Mouse (Mus musculus): ENCODE results near the gene Nppc.
A peak's percentile ranks its signal among the peaks of the same experiment; 100 is the strongest.

Nppc gene

GRCm38 (mm10) chr1:86670279-86671038, at the start of gene Nppc:
TSS of gene Nppc (minus strand) at chr1:86670571.
- peaks cover 19% of the 10 kb centered on the region for H3K4me1 ChIP-seq (replicated peaks; ENCODE audit: low read depth, low read length)
- no peaks in the 10 kb centered on the region for H3K9me3 ChIP-seq (ENCODE audit: low read length)
- no peaks in the 10 kb centered on the region for H3K36me3 ChIP-seq (ENCODE audit: insufficient read depth, low read length)
- TF ChIP-seq NANOG (IDR thresholded peaks at IDR 0.05; ENCODE audit: borderline replicate concordance, low read length) = no peak
- TF ChIP-seq POU5F1 (IDR thresholded peaks at IDR 0.05; ENCODE audit: borderline replicate concordance, low read length) = no peak
- no peak for TF ChIP-seq CTCF (conservative IDR thresholded peaks at IDR 0.05; ENCODE audit: low read length)
- H3K4me3 ChIP-seq (replicated peaks; ENCODE audit: low read length) = peak within 1 kb of the TSS; percentile 85
- H3K27me3 ChIP-seq (ENCODE audit: insufficient read depth, low read length) = peaks cover 87% of the 10 kb centered on the region

- Histone ChIP-seq H3K4me3 (replicated peaks; ENCODE audit: low read length) (no peak overlapping the region), H3K36me3 (ENCODE audit: insufficient read depth, low read length) (no peaks in the 10 kb centered on the region), H3K27me3 (ENCODE audit: insufficient read depth, low read length) (no peaks in the 10 kb centered on the region), H3K9me3 (ENCODE audit: low read length) (no peaks in the 10 kb centered on the region), H3K4me1 (replicated peaks; ENCODE audit: low read depth, low read length) (peaks cover 26% of the 10 kb centered on the region)
- TF ChIP-seq NANOG (IDR thresholded peaks at IDR 0.05; ENCODE audit: borderline replicate concordance, low read length) = no peak
- TF ChIP-seq POU5F1 (IDR thresholded peaks at IDR 0.05; ENCODE audit: borderline replicate concordance, low read length) = no peak
- TF ChIP-seq CTCF (conservative IDR thresholded peaks at IDR 0.05; ENCODE audit: low read length) = no peak
Observed at GRCm38 (mm10) chr1:86719391-86719790, 49.0 kb upstream of the Nppc start.

- no peaks in the 10 kb centered on the region for H3K27me3 ChIP-seq (ENCODE audit: insufficient read depth, low read length)
- no peak overlapping the region for H3K4me3 ChIP-seq (replicated peaks; ENCODE audit: low read length)
- TF ChIP-seq NANOG (IDR thresholded peaks at IDR 0.05; ENCODE audit: borderline replicate concordance, low read length) (no peak), POU5F1 (IDR thresholded peaks at IDR 0.05; ENCODE audit: borderline replicate concordance, low read length) (no peak), CTCF (conservative IDR thresholded peaks at IDR 0.05; ENCODE audit: low read length) (no peak)
- no peaks in the 10 kb centered on the region for H3K36me3 ChIP-seq (ENCODE audit: insufficient read depth, low read length)
- no peaks in the 10 kb centered on the region for H3K9me3 ChIP-seq (ENCODE audit: low read length)
- H3K4me1 ChIP-seq (replicated peaks; ENCODE audit: low read depth, low read length) = peaks cover 26% of the 10 kb centered on the region
Observed at GRCm38 (mm10) chr1:86718190-86718589, 47.8 kb upstream of the Nppc start.

- Histone ChIP-seq H3K27me3 (ENCODE audit: insufficient read depth, low read length) (no peaks in the 10 kb centered on the region), H3K4me1 (replicated peaks; ENCODE audit: low read depth, low read length) (peaks cover 5% of the 10 kb centered on the region), H3K36me3 (ENCODE audit: insufficient read depth, low read length) (no peaks in the 10 kb centered on the region), H3K4me3 (replicated peaks; ENCODE audit: low read length) (no peak overlapping the region), H3K9me3 (ENCODE audit: low read length) (no peaks in the 10 kb centered on the region)
- TF ChIP-seq CTCF (conservative IDR thresholded peaks at IDR 0.05; ENCODE audit: low read length) (no peak), POU5F1 (IDR thresholded peaks at IDR 0.05; ENCODE audit: borderline replicate concordance, low read length) (no peak), NANOG (IDR thresholded peaks at IDR 0.05; ENCODE audit: borderline replicate concordance, low read length) (no peak)
Observed at GRCm38 (mm10) chr1:86713054-86713453, 42.7 kb upstream of the Nppc start.

- H3K36me3 ChIP-seq (ENCODE audit: insufficient read depth, low read length) = no peaks in the 10 kb centered on the region
- no peaks in the 10 kb centered on the region for H3K4me1 ChIP-seq (replicated peaks; ENCODE audit: low read depth, low read length)
- H3K9me3 ChIP-seq (ENCODE audit: low read length) = no peaks in the 10 kb centered on the region
- H3K27me3 ChIP-seq (ENCODE audit: insufficient read depth, low read length) = no peaks in the 10 kb centered on the region
- H3K4me3 ChIP-seq (replicated peaks; ENCODE audit: low read length) = no peak overlapping the region
- TF ChIP-seq NANOG (IDR thresholded peaks at IDR 0.05; ENCODE audit: borderline replicate concordance, low read length) (no peak), CTCF (conservative IDR thresholded peaks at IDR 0.05; ENCODE audit: low read length) (no peak), POU5F1 (IDR thresholded peaks at IDR 0.05; ENCODE audit: borderline replicate concordance, low read length) (no peak)
Observed at GRCm38 (mm10) chr1:86712045-86712444, 41.7 kb upstream of the Nppc start.

GRCm38 (mm10) chr1:86709546-86709945, 39.2 kb upstream of the Nppc start:
- TF ChIP-seq NANOG (IDR thresholded peaks at IDR 0.05; ENCODE audit: borderline replicate concordance, low read length) = no peak
- no peak for TF ChIP-seq POU5F1 (IDR thresholded peaks at IDR 0.05; ENCODE audit: borderline replicate concordance, low read length)
- no peak for TF ChIP-seq CTCF (conservative IDR thresholded peaks at IDR 0.05; ENCODE audit: low read length)

GRCm38 (mm10) chr1:86705461-86705860, 35.1 kb upstream of the Nppc start:
- TF ChIP-seq NANOG (IDR thresholded peaks at IDR 0.05; ENCODE audit: borderline replicate concordance, low read length) (no peak), POU5F1 (IDR thresholded peaks at IDR 0.05; ENCODE audit: borderline replicate concordance, low read length) (no peak), CTCF (conservative IDR thresholded peaks at IDR 0.05; ENCODE audit: low read length) (no peak)
- Histone ChIP-seq H3K4me3 (replicated peaks; ENCODE audit: low read length) (no peak overlapping the region), H3K27me3 (ENCODE audit: insufficient read depth, low read length) (no peaks in the 10 kb centered on the region; the same call in 1 of the 2 replicates), H3K9me3 (ENCODE audit: low read length) (no peaks in the 10 kb centered on the region), H3K4me1 (replicated peaks; ENCODE audit: low read depth, low read length) (peaks cover 21% of the 10 kb centered on the region), H3K36me3 (ENCODE audit: insufficient read depth, low read length) (no peaks in the 10 kb centered on the region)

More at GRCm38 (mm10) chr1:86709546-86709945, 39.2 kb upstream of the Nppc start:
- Histone ChIP-seq H3K4me3 (replicated peaks; ENCODE audit: low read length) (no peak overlapping the region), H3K9me3 (ENCODE audit: low read length) (no peaks in the 10 kb centered on the region), H3K4me1 (replicated peaks; ENCODE audit: low read depth, low read length) (peaks cover 10% of the 10 kb centered on the region), H3K36me3 (ENCODE audit: insufficient read depth, low read length) (no peaks in the 10 kb centered on the region), H3K27me3 (ENCODE audit: insufficient read depth, low read length) (no peaks in the 10 kb centered on the region)

GRCm38 (mm10) chr1:86703965-86704326, 33.6 kb upstream of the Nppc start:
- peaks cover 2% of the 10 kb centered on the region for H3K27me3 ChIP-seq (ENCODE audit: insufficient read depth, low read length)
- peaks cover 21% of the 10 kb centered on the region for H3K4me1 ChIP-seq (replicated peaks; ENCODE audit: low read depth, low read length)
- no peaks in the 10 kb centered on the region for H3K9me3 ChIP-seq (ENCODE audit: low read length)
- H3K4me3 ChIP-seq (replicated peaks; ENCODE audit: low read length) = peak overlapping the region; percentile 93
- H3K36me3 ChIP-seq (ENCODE audit: insufficient read depth, low read length) = no peaks in the 10 kb centered on the region
- TF ChIP-seq NANOG (IDR thresholded peaks at IDR 0.05; ENCODE audit: borderline replicate concordance, low read length) (no peak), POU5F1 (IDR thresholded peaks at IDR 0.05; ENCODE audit: borderline replicate concordance, low read length) (no peak), CTCF (conservative IDR thresholded peaks at IDR 0.05; ENCODE audit: low read length) (no peak)
